Mouse (Mus musculus): Measurements from ENCODE around the gene Meioc. TPM values are rescaled to one million over a fixed set of nuclear protein-coding genes. Genes with fewer than 3 reads are reported as not detected.

Gene Meioc
- under 1 TPM; 0.10 to 0.18 TPM for total RNA-seq (2021)
- long read RNA-seq, experiment 1, partial matches to known transcripts: 0 of 1 reads
- long read RNA-seq, experiment 1, other reads (novel, unspliced or antisense): 1 of 1 reads
- long read RNA-seq, experiment 2, partial matches to known transcripts: 0 of 1 reads
- long read RNA-seq, experiment 2, other reads (novel, unspliced or antisense): 1 of 1 reads

DNA sequence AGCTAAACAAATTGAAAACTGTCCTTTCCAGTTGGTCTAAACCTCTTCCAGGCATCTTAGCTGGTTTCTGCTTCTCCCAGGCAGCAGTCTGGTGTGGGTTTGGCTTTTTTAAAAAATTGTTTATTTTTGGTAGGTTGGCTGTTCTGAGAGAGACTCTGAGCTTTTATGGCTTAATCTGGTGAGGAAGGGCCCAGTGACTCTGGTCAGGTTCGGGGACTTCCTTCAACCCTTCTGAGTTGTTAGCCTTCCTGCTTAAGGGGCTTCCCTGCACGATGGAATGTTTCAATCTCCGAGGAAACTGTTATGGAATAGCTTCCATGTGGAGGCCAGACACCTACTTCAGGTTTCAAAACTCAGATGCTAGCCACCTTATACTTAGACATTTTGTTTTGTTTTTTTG lies at the start of gene Meioc:
Gene Meioc, plus strand, starts transcription at position 301 of the 400 bp plus-strand sequence.
- no peak for DNase-seq (ENCODE audit: low spot score in 2 of 2)

DNA sequence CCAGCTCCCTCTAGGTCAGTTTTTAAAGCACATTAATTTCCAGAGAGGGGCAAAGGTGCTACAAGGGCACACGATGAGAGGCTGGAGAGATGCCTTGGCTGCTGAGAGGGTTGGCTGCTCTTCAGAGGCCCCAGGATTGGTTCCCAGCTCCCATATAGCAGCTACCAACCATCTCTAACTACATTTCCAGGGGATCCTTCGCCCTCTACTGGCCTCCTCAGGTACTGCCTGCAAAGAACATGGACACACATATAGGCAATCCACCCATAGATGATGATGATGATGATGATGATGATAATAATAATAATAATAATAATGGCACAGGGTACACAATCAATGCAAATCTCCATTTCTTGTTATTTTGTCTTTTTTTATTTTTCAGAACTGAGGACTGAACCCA lies 44.1 kb upstream of the Meioc start:
- no peak for DNase-seq (ENCODE audit: low spot score in 2 of 2)

DNA sequence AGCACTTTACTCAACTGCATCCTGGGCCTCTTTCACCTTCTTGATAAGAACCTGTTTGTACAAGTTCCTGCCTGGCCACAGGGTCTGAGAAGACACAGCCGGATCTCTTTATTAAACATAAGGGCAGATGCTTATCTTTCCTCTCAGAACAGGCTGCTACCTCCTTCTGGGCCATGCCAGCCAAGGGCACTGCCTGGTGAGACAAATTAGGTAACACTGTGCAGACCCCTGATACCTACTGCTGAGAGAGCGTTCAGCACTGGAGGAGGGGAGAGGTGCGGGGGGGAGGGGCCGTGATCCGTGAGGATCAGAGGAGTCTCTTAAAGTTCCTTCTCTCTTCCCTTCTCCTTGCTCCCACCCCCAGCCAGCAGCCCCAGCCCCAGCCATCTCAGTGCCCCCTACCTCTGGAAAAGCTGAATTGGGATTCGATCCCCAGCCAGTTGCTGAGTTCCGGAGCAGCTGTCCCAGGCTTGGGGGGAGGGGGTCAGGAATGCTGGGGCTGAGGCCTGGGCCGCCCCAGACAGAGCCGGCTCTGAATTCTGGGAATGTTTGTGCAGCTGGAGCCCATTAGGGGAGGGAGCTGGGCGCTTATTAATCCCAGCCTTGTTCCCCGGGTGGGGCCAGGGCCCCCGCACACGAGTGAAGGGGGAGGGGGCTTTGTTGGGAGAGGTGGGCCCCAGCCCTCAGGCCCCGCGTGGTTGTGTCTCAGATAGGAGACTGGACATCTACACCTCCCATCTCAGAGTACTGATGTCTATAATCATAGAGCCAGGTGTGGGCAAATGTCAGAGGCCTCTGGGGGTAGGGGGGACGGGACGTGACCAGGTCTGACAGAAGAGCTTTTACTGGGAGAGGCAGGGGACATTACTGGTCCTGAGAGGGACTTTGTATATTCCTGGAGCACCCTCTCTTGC lies 39.4 kb upstream of the Meioc start:
- peak; percentile 53 to 80 for DNase-seq (ENCODE audit: low spot score in 2 of 2)

DNA sequence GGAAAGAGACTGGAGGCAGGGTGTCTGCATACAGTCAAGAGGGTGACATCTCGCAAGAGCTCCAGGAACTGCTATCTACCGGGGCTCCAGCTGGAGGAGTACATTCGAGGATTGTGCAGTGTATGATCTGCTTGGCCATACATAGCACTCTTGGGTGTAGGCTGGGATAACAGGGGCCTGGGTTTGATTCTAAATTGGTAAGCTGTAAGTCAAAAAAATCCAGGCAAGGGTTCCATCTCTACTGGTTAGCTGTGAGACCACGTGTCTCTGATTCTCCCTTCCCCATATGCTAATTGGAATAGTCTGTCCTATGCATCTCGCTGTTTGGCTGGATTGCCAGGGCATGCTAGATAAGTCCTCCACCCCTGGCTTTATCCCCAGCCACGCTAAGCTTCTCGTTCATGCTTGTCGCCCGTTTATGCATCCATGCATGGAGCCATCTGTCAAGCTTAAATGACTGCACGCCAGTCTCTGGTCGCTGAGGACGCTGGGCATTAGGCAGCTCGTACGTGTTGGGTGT lies 38.6 kb upstream of the Meioc start:
- DNase-seq (ENCODE audit: low spot score in 2 of 2): no peak

DNA sequence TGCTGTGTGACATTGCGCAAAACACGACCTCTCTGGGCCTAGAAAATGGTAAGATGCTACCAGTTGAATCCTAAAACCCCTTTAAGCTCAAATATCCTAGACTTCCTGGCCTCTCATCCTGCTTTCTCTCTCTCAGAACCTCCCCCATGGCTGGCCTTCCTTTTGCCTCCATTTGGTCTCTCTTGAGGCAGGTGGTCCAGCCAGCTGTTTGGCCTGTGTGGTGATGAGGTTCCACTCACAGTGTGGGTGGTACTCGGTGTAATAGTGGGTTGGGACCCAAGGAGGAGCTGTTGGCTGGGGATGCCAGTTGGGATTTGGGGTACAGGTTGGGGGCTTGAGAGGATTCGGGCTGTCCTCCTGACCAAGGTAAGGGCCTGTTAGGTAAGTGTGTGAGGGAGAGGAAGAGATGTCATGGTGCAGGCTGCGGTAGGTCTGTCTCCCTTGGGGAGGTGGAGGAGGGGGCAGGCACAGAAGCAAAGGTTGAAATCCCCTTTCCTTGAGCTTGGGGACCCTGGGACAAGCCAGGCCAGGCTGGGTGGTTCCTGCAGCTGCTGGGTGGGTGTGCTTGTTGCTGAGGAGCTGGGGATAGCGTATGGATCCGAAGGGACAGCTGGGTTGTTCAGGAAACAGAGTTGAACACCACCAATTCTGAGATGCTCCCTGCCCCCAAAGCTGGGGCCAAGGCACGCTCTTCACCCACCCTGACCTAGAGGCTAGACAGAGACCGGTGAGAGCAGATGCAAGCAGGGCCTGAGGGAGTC lies 36.2 kb upstream of the Meioc start:
- DNase-seq (ENCODE audit: low spot score in 2 of 2): no peak

DNA sequence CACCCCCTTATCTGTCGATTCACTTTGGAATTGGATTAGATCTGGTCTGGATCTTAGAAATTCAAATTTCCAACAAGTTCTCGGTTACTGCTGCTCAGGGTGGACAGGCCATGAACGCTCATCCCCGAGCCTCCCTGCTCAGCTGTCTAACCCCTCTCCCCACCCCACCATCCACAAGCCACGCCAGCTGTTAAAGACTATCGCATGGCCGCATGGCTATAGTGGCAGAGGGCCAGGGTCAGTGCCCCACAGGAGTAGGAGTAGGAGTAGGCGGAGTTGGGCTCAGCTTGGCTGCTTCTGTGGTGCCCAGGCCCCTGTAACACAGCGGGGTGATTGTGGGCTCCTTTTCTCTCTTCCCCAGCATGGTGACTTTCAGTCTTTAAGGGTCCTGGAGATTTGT lies 35.0 kb upstream of the Meioc start:
- DNase-seq (ENCODE audit: low spot score in 2 of 2): peak in 1 of 2 experiments; percentile 71

DNA sequence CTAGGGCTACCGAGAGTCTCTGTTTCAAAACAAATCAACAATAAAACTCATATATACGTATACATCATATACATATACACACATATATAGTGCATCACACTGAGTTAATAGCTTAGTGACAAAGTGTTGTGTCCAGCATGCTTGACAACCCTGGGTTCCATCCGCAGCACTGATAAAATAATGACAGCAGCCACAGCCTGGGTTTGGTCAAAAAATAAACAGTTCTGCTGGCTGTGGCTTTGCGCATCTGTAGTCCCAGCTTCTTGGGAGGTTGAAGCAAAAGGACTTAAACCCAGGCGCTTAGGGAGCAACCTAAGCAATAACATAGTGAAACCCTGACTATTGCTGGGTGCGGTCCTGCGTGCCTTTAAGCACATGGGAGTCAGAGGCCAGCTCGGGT lies 34.1 kb upstream of the Meioc start:
- no peak for DNase-seq (ENCODE audit: low spot score in 2 of 2)

DNA sequence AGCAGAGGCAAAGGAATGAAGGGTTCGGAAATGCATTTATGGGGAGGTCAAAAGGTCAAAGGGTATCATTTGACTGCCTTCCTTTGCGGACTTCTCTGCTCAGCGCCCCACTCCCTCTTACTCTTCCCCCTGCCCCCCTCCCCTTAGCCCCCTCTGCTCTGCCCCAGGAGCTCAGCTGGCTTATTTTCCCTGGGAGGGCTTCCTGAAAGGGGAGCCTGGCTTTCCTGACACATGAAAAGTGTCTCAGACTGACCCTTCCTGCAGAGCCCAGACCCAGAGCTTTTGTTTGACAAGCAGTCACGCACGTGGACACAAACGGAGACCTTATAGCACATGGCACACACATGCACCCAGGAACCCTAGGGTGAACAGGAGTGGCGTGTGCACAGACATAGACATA lies 32.8 kb upstream of the Meioc start:
- no peak for DNase-seq (ENCODE audit: low spot score in 2 of 2)

DNA sequence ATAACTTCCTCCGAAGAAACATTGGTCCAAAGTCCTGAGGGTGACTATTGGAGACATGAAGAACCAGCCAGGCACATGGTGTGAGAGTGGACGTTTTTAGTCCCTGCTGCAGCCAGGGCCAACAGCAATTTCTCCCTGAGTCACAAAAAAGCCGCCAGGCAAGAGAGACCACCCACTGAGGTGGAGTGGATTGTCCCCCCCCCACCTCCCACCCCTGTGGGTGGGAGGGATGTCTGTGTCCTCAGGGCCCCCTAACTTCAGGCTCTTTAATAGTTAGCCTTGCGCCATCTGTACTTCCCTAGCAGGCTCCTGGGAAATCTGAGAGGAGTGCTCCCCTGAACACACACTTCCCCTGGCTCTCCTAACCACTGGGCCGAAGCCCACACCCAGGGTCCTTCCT lies 32.3 kb upstream of the Meioc start:
- DNase-seq (ENCODE audit: low spot score in 2 of 2): no peak

DNA sequence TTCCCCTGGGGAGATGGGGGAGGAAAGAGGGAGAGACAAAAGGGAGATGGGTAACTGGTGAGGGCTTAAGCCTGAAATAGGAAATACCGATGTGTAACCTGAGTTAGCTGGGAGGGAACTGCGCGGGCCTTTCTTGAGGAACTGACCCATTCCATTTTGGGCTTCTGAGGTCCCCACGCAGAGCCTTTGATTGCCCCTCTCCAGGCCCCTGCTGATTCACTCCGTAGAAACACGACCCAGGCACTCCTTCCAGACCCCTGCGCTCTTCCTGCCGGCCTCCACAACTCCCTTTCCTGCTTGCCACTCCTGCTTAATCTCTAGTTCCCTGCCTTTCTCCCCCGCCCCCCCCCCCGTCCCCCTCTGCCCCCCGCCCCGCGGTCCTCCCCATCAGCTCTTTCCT lies 30.8 kb upstream of the Meioc start:
- DNase-seq (ENCODE audit: low spot score in 2 of 2): no peak

DNA sequence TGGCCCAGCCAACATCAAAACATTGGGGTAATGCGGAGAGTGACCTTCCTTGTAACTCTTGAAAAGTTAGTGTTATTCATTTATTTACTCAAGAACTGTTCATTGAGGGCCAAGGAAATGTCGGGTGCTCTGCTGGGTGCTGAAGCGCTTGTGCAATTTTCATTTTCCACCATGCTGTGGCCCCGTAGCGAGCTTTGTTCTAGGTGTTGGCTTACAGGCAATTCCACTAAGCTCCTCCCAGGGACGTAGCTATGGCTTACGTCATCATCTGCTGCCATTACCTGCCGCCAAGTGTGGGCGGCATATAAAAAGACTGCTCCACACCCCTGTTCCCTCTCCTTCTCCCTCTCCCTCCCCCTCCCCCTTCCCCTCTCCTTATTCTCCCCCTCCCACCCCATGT lies 30.1 kb upstream of the Meioc start:
- DNase-seq (ENCODE audit: low spot score in 2 of 2): no peak

DNA sequence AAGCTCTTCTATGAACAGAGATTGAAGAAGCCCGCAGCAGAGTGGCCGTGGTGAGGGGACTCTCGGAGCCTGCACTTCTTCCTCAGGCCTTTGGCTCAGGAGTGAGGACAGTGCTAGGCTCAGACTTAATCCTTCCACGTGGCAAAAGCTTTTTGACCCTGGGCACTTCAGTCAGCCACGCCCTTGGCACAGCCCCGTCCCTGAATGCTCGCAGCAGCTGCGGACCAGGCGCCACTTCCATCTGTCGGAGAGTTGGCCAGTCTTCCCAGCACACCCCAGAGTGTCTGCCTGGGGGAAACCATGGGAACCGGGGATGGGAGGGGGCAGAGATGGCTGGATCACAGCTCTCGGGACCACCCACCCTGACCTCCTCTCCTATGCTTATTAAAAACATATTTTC lies 26.6 kb upstream of the Meioc start:
- DNase-seq (ENCODE audit: low spot score in 2 of 2): peak in 1 of 2 experiments; percentile 66

DNA sequence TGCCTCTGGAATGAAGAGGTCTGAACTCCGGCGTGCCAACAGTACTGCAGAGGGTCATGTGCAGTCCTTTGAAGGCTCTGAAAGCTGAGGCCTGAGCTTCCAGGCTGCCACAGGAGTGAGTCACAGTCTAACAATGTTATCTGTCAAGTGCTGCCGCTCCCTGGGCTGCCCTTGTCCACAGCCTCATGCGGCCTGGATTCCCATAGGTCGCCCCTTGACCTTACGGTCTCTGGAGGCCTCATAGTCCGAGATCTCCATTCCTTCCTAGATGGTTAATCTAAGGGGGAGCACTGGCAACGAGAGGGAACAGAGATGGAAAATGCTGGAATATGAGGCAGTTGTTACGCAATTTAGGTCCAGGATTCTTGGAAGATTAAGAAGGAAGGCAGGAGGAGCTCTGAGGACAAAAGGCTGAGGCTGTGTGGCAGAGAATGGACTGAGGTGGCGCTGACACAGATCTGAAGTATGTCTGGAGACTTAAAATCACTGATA lies 19.6 kb upstream of the Meioc start:
- no peak for DNase-seq (ENCODE audit: low spot score in 2 of 2)

DNA sequence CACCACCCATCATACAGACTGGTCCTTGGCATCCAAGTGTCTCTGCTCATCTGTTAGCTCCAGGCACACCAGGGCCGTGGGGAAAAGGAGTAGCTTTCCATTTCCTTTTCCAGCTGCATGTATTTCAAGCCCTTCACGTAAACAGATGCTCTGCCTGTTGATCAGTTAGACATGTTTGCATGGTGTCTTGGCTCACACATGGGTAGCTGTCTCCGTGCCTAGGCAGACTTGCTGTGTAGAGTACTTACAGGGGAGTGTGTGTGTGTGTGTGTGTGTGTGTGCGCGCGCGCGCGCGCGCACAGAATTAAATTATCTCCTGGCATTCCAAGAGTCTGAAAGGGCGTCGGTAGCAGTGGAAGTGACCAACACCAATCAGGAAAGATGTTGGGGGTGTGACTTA lies 17.3 kb upstream of the Meioc start:
- no peak for DNase-seq (ENCODE audit: low spot score in 2 of 2)

DNA sequence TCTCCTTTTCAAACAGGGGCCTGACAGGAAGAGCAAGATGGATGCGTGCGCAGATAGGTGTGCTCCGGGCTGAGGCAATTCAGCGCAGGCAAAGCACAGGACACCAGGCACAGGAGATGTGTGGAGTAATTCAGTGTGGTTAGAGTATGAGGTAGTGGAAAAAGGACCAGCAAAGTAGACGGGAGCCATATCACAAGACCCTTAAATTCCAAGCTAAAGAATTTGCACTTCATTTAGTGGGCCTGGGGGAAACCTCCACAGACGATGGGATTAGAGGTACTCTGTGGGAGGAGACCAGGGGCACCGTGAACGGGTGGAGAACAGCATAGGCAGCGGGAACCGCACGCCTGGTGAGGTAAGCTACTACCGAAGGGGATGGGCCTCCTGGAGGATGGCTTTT lies 15.6 kb upstream of the Meioc start:
- DNase-seq (ENCODE audit: low spot score in 2 of 2): no peak

DNA sequence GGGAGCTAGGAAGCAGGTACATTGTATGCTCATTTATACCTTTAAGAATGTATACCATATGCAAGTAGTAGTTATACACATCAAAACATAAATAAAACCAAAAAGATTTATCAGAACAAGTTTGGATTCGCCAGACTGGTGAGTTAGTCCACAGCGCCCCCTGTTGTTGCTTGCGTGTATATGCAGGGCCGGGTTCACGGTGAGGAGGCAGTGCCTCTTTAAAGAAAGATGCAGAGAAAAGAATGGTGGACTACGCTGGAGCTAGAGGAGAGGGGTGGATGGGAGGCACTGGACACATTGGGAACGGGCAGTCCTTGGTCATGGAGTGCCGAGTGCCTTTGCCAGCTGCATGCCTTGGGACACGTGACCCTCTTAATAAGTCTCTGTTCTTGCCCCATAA lies 12.1 kb upstream of the Meioc start:
- peak; percentile 71 to 73 for DNase-seq (ENCODE audit: low spot score in 2 of 2)

DNA sequence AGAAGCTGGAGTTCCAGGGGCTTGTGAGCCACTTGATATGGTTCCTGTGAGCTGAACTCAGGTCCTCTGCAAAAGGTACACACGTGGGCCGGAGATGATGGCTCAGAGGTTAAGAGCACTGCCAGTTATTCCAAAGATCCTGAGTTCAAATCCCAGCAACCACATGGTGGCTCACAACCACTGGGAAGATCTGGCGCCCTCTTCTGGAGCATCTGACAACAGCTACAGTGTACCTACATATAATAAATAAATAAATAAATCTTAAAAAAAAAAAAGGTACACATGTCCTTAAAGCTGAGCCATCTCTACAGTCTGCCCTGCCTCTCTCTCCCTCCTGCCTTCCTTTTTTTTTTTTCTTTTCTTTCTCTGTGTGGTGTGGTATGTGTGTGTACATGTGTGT lies 10.7 kb upstream of the Meioc start:
- DNase-seq (ENCODE audit: low spot score in 2 of 2): no peak

DNA sequence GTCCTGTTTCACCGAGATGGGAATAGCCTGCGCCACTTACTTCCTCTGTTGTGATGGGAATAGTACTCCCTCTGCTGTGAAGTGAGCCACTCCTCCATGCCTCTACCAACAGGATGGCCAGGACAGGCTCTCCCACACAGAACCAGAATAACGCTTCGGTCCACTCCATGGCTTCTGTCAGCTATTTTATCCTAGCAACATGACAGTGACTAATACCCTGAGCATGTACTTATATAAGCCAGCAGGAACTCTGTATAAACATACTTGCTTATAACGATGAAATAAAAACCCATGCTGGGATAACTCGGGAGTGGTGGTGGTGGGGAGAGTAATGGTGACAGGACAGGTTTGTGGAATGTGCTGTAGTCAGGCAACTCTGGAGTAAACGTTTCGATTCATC lies 7.6 kb upstream of the Meioc start:
- no peak for DNase-seq (ENCODE audit: low spot score in 2 of 2)

DNA sequence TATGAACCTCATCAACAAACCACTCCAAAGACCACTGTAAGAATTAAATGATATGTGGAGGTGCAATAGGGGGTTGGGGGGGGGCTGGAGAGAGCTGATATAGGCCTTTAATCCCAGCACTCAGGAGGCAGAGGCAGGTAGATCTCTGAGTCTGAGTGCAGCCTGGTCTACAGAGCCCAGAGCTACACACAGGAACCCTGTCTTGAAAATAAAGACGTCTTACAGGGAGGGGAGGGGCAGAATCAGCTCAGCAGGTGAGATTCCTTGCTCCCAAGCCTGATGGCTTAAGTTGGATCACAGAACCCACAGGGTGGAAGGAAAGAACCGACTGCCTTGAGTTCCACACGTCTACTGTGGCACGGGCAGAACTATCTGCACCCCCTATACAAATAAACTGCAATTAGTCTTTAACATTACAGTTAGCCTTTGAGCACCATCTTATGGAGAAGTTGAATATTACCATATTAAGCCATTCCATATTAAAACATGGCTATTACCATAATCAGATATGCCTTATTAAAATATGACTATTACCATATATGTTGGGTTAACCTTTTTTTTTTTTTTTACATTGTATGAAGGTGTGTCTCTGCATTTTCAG lies 7.1 kb upstream of the Meioc start:
- no peak for DNase-seq (ENCODE audit: low spot score in 2 of 2)

DNA sequence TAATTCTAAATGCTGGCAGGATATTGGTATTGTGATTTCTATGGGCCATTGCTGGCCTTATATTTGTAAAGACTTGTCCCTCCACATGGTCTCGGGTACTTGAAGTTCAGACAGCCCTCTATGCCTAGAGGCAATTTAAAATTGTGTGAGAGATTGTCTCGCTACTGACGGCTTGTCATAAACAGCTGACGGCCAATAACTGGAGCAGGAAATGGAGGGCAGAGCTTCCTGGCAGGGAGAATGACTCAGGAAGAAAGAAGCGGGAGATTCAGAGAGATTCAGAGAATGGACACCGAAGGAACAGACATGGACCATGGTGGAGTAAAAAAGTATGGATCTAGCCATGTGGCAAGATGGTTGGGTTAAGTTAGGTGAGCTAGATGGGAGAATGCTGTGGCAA lies 6.6 kb upstream of the Meioc start:
- no peak for DNase-seq (ENCODE audit: low spot score in 2 of 2)

DNA sequence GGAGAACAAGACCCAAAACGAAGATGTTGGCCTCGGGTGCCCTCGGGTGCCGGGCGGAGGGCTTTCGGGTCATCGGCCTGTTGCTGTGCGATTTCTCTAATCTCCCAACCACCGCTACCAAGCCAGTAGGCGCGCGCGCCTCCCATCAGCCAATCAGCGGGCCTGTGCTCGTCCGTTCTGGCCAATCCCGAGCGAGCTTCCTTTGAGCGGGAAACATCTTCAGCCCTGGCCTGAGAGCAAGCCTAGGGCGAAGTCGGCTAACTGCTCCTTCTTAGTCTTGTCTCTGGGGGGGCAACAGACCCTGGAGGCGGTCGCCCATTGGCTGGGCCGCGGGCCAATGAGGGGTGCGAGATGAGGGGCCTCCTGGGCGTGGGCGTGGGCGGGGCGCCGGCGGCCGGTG lies 1.6 kb downstream of the Meioc start:
- DNase-seq (ENCODE audit: low spot score in 2 of 2): no peak

All from gastrocnemius, postnatal 4 days (tissue).